Mouse (Mus musculus): ENCODE data around the gene Il17d.

GRCm38 (mm10) chr14:57475057-57475456 lies 49.5 kb upstream of the Il17d start:
- TF ChIP-seq POLR2A (IDR thresholded peaks at IDR 0.05; ENCODE audit: control insufficient read depth, low read depth, low read length) (no peak), CTCF (IDR thresholded peaks at IDR 0.05; ENCODE audit: control insufficient read depth, insufficient read depth, insufficient replicate concordance, low read depth, low read length) (no peak)
